Mouse (Mus musculus) gastrocnemius, adult 18-20 months (tissue): Measurements from ENCODE around the gene Tnfrsf23. TPM values are rescaled to one million over a fixed set of nuclear protein-coding genes. Genes with fewer than 3 reads are reported as not detected.

Experiments
- total RNA-seq, 2 experiments: library from RNA; stranded (reverse); gene quantifications; 2 replicates each; pipeline ENCODE4 v1.2.3; 2021

The Tnfrsf23 gene
- total RNA-seq, 2 experiments from 2014 or later, result 4.8 TPM

Other genes with a start within 250 kb of the Tnfrsf23 start
- gene Cdkn1c, start 224.8 kb downstream of the Tnfrsf23 start, total RNA-seq, result 10 to 100 TPM; 18.6 to 21.6 TPM
- gene Slc22a18, start 212.1 kb downstream of the Tnfrsf23 start, total RNA-seq, result under 1 TPM; 0.17 to 0.32 TPM
- not detected for gene Phlda2, start 182.7 kb downstream of the Tnfrsf23 start, total RNA-seq
- gene Nap1l4, start 136.8 kb downstream of the Tnfrsf23 start, total RNA-seq, result 100 to 1,000 TPM; 191 to 200 TPM
- 10 to 100 TPM; 37.3 to 39.9 TPM for gene Cars, start 85.8 kb downstream of the Tnfrsf23 start, total RNA-seq
- gene Tnfrsf26, start 57.1 kb downstream of the Tnfrsf23 start, total RNA-seq, result under 1 TPM; 0.19 to 0.21 TPM
- gene Tnfrsf22, start 36.2 kb downstream of the Tnfrsf23 start, total RNA-seq, result 1 to 10 TPM; 1.6 TPM
- 10 to 100 TPM; 14.4 to 15.4 TPM for gene Osbpl5, start 71.1 kb upstream of the Tnfrsf23 start, total RNA-seq
- under 1 TPM; 0.43 to 0.71 TPM for gene Mrgprg, start 81.1 kb upstream of the Tnfrsf23 start, total RNA-seq
- gene Mrgpre, start 98.6 kb upstream of the Tnfrsf23 start, total RNA-seq, result under 1 TPM; 0.68 to 0.71 TPM
- gene Nadsyn1, start 137.0 kb upstream of the Tnfrsf23 start, total RNA-seq, result 1 to 10 TPM; 3.0 to 3.8 TPM
- gene Dhcr7, start 137.3 kb upstream of the Tnfrsf23 start, total RNA-seq, result 1 to 10 TPM; 3.7 to 4.0 TPM
- not detected for gene Gm498, start 181.0 kb upstream of the Tnfrsf23 start, total RNA-seq